Mouse (Mus musculus): Measurements from ENCODE around the gene Poc5. TPM values are rescaled to one million over a fixed set of nuclear protein-coding genes. Genes with fewer than 3 reads are reported as not detected.

Gene Poc5
- polyA plus RNA-seq, 1 experiment from 2014 or later, result 9.2 TPM

GRCm38 (mm10) chr13:96433648-96434190 is 45.6 kb downstream of the Poc5 start:
- peak; percentile 56; the same call in 1 of the 2 replicates for TF ChIP-seq EP300 (IDR thresholded peaks at IDR 0.05)
- no peak for TF ChIP-seq CTCF (IDR thresholded peaks at IDR 0.05)
- Histone ChIP-seq H3K36me3 (ENCODE audit: insufficient read depth, low read length) (no peaks in the 10 kb centered on the region), H3K9ac (replicated peaks; ENCODE audit: low read depth) (no peak overlapping the region), H3K27ac (ENCODE audit: low read length) (peak overlapping the region; percentile 81), H3K4me1 (ENCODE audit: insufficient read depth, low read depth, low read length) (peaks cover 21% of the 10 kb centered on the region; the same call in 1 of the 2 replicates), H3K4me2 (replicated peaks; ENCODE audit: low read depth, low read length) (no peak overlapping the region), H3K4me3 (ENCODE audit: low read depth, low read length) (no peak overlapping the region), H3K27me3 (replicated peaks; ENCODE audit: insufficient read depth, low read length) (no peaks in the 10 kb centered on the region), H3K9me3 (ENCODE audit: low read length) (no peaks in the 10 kb centered on the region)
- DNase-seq (ENCODE audit: low spot score), result peak; percentile 58
- WGBS, result 24% methylated on average over 11 of the region's 11 CpGs
- ATAC-seq, result peak; percentile 71

- H3K4me1 ChIP-seq (ENCODE audit: insufficient read depth, low read depth, low read length), result peaks cover 21% of the 10 kb centered on the region; the same call in 1 of the 2 replicates
- TF ChIP-seq CTCF (IDR thresholded peaks at IDR 0.05), result no peak
- H3K9me3 ChIP-seq (ENCODE audit: low read length), result no peaks in the 10 kb centered on the region
- ATAC-seq (no peak), DNase-seq (ENCODE audit: low spot score) (peak; percentile 38)
- no peak overlapping the region for H3K4me2 ChIP-seq (replicated peaks; ENCODE audit: low read depth, low read length)
- H3K36me3 ChIP-seq (ENCODE audit: insufficient read depth, low read length), result no peaks in the 10 kb centered on the region
- 19% methylated on average over 5 of the region's 5 CpGs for WGBS
- no peaks in the 10 kb centered on the region for H3K27me3 ChIP-seq (replicated peaks; ENCODE audit: insufficient read depth, low read length)
- H3K4me3 ChIP-seq (ENCODE audit: low read depth, low read length), result no peak overlapping the region
- H3K27ac ChIP-seq (ENCODE audit: low read length), result peak overlapping the region; percentile 33; the same call in 1 of the 2 replicates
- no peak overlapping the region for H3K9ac ChIP-seq (replicated peaks; ENCODE audit: low read depth)
These were observed 46.8 kb downstream of the Poc5 start for GRCm38 (mm10) chr13:96434899-96435331.

- peaks cover 21% of the 10 kb centered on the region; the same call in 1 of the 2 replicates for H3K4me1 ChIP-seq (ENCODE audit: insufficient read depth, low read depth, low read length)
- no peaks in the 10 kb centered on the region for H3K9me3 ChIP-seq (ENCODE audit: low read length)
- H3K4me2 ChIP-seq (replicated peaks; ENCODE audit: low read depth, low read length), result no peak overlapping the region
- H3K9ac ChIP-seq (replicated peaks; ENCODE audit: low read depth), result no peak overlapping the region
- no peak overlapping the region for H3K27ac ChIP-seq (ENCODE audit: low read length)
- TF ChIP-seq EP300 (IDR thresholded peaks at IDR 0.05), result no peak
- TF ChIP-seq CTCF (IDR thresholded peaks at IDR 0.05), result 0 out of 2 replicates have a peak, but pooled peaks have one; percentile 16
- no peaks in the 10 kb centered on the region for H3K27me3 ChIP-seq (replicated peaks; ENCODE audit: insufficient read depth, low read length)
- H3K4me3 ChIP-seq (ENCODE audit: low read depth, low read length), result no peak overlapping the region
- DNase-seq (ENCODE audit: low spot score), result peak; percentile 30
- ATAC-seq, result no peak
- WGBS, result 44% methylated on average over 12 of the region's 13 CpGs
- no peaks in the 10 kb centered on the region for H3K36me3 ChIP-seq (ENCODE audit: insufficient read depth, low read length)
These were observed 47.7 kb downstream of the Poc5 start for GRCm38 (mm10) chr13:96435793-96436192.

GRCm38 (mm10) chr13:96436921-96437320 is 48.8 kb downstream of the Poc5 start:
- TF ChIP-seq EP300 (IDR thresholded peaks at IDR 0.05) (no peak), CTCF (IDR thresholded peaks at IDR 0.05) (no peak)
- Histone ChIP-seq H3K27ac (ENCODE audit: low read length) (no peak overlapping the region), H3K27me3 (replicated peaks; ENCODE audit: insufficient read depth, low read length) (no peaks in the 10 kb centered on the region), H3K9me3 (ENCODE audit: low read length) (no peaks in the 10 kb centered on the region), H3K36me3 (ENCODE audit: insufficient read depth, low read length) (no peaks in the 10 kb centered on the region), H3K4me1 (ENCODE audit: insufficient read depth, low read depth, low read length) (peaks cover 21% of the 10 kb centered on the region; the same call in 1 of the 2 replicates), H3K4me3 (ENCODE audit: low read depth, low read length) (no peak overlapping the region), H3K9ac (replicated peaks; ENCODE audit: low read depth) (no peak overlapping the region), H3K4me2 (replicated peaks; ENCODE audit: low read depth, low read length) (no peak overlapping the region)
- DNase-seq (ENCODE audit: low spot score) (no peak), ATAC-seq (no peak)
- WGBS, result 52% methylated on average over 1 of the region's 1 CpGs

GRCm38 (mm10) chr13:96440436-96440835 is 52.3 kb downstream of the Poc5 start:
- Histone ChIP-seq H3K4me1 (ENCODE audit: insufficient read depth, low read depth, low read length) (no peaks in the 10 kb centered on the region; the same call in 1 of the 2 replicates), H3K4me2 (replicated peaks; ENCODE audit: low read depth, low read length) (no peak overlapping the region), H3K27ac (ENCODE audit: low read length) (no peak overlapping the region), H3K4me3 (ENCODE audit: low read depth, low read length) (no peak overlapping the region), H3K36me3 (ENCODE audit: insufficient read depth, low read length) (no peaks in the 10 kb centered on the region), H3K9me3 (ENCODE audit: low read length) (no peaks in the 10 kb centered on the region), H3K9ac (replicated peaks; ENCODE audit: low read depth) (no peak overlapping the region), H3K27me3 (replicated peaks; ENCODE audit: insufficient read depth, low read length) (no peaks in the 10 kb centered on the region)
- TF ChIP-seq EP300 (IDR thresholded peaks at IDR 0.05), result no peak
- no peak for TF ChIP-seq CTCF (IDR thresholded peaks at IDR 0.05)
- no peak for DNase-seq (ENCODE audit: low spot score)
- no peak for ATAC-seq
- 88% methylated on average over 4 of the region's 4 CpGs for WGBS

GRCm38 (mm10) chr13:96450205-96450856 is 62.2 kb downstream of the Poc5 start:
- 69% methylated on average over 11 of the region's 11 CpGs for WGBS
- Histone ChIP-seq H3K27ac (ENCODE audit: low read length) (no peak overlapping the region), H3K9ac (replicated peaks; ENCODE audit: low read depth) (no peak overlapping the region), H3K9me3 (ENCODE audit: low read length) (no peaks in the 10 kb centered on the region), H3K4me2 (replicated peaks; ENCODE audit: low read depth, low read length) (no peak overlapping the region), H3K27me3 (replicated peaks; ENCODE audit: insufficient read depth, low read length) (no peaks in the 10 kb centered on the region), H3K36me3 (ENCODE audit: insufficient read depth, low read length) (no peaks in the 10 kb centered on the region), H3K4me3 (ENCODE audit: low read depth, low read length) (no peak overlapping the region), H3K4me1 (ENCODE audit: insufficient read depth, low read depth, low read length) (no peaks in the 10 kb centered on the region)
- ATAC-seq (no peak), DNase-seq (ENCODE audit: low spot score) (no peak)
- no peak for TF ChIP-seq CTCF (IDR thresholded peaks at IDR 0.05)
- no peak for TF ChIP-seq EP300 (IDR thresholded peaks at IDR 0.05)
